Mouse (Mus musculus) G1E (cell line): ENCODE measurements around the gene Dek. TPM values are rescaled to one million over a fixed set of nuclear protein-coding genes. Genes with fewer than 3 reads are reported as not detected.

Experiments used
- ATAC-seq: 2 replicates; pipeline ENCODE4 v1.8.0; 2016; ENCODE audit warnings: mild to moderate bottlenecking; ENCODE audit not compliant: insufficient number of reproducible peaks, poor library complexity, low FRiP score, severe bottlenecking; ENCODE audit errors: extremely low read depth
- DNase-seq: peaks from one replicate; pipeline ENCODE4 v3.0.0; 2012; ENCODE audit warnings: low spot score
- H3K27me3 ChIP-seq: 2 replicates; pipeline ENCODE4 v1.6.1; 2012; ENCODE audit warnings: mild to moderate bottlenecking, low read length, inconsistent platforms; ENCODE audit not compliant: insufficient read depth
- H3K36me3 ChIP-seq: replicated peaks from 2 replicates; pipeline ENCODE3; 2012; ENCODE audit warnings: mild to moderate bottlenecking, inconsistent platforms
- H3K4me1 ChIP-seq: 2 replicates; pipeline ENCODE4 v1.6.1; 2012; ENCODE audit warnings: low read depth, low read length, inconsistent platforms, mixed read lengths; ENCODE audit not compliant: insufficient read depth
- H3K4me3 ChIP-seq: 2 replicates; pipeline ENCODE4 v1.5.1; 2012; ENCODE audit warnings: low read depth, mild to moderate bottlenecking, inconsistent platforms, low read length, moderate library complexity, mixed read lengths
- H3K9me3 ChIP-seq: replicated peaks from 2 replicates; pipeline ENCODE4 v1.6.1; 2012; ENCODE audit warnings: inconsistent platforms
- CTCF ChIP-seq: IDR thresholded peaks from 2 replicates; pipeline ENCODE4 v1.5.1; 2012; ENCODE audit warnings: low read depth, low read length, inconsistent platforms, mixed read lengths
- GATA1 ChIP-seq: IDR thresholded peaks from 2 replicates; pipeline ENCODE4 v1.6.1; 2012; ENCODE audit warnings: borderline replicate concordance, low read length, inconsistent platforms, mixed read lengths
- GATA2 ChIP-seq: IDR thresholded peaks from 2 replicates; pipeline ENCODE4 v1.6.1; 2012; ENCODE audit warnings: low read depth, low read length, inconsistent platforms, borderline replicate concordance
- POLR2AphosphoS5 ChIP-seq: IDR thresholded peaks from 2 replicates; pipeline ENCODE4 v1.6.1; 2012; ENCODE audit warnings: low read depth, low read length, inconsistent platforms; ENCODE audit not compliant: insufficient replicate concordance
- TAL1 ChIP-seq: conservative IDR thresholded peaks from 2 replicates; pipeline ENCODE4 v1.6.1; 2012; ENCODE audit warnings: low read depth, low read length, inconsistent platforms, mixed read lengths
- polyA plus RNA-seq: library from polyadenylated mRNA; stranded (reverse); fragments of >175 nt; gene quantifications from 2 replicates; pipeline ENCODE4 v1.2.3, GENCODE M21; 2012
- total RNA-seq, 2 experiments: library from RNA; stranded (forward) in 1 of 2; stranded (reverse) in 1 of 2; fragments of 200-1000 nt in 1 of 2; fragments of >200 nt in 1 of 2; fragmentation: Nextera tagmentation in 1 of 2; gene quantifications; 2 replicates each; pipeline ENCODE4 v1.2.3; 2014 to 2017

The Dek gene
- total and polyA plus RNA-seq, 3 experiments: 385 to 968 (median 495) TPM

GRCm38 (mm10) chr13:47133058-47133457, 27.1 kb upstream of the Dek start:
- TF ChIP-seq GATA1 (no peak), GATA2 (no peak), POLR2AphosphoS5 (no peak)
- H3K27me3 ChIP-seq: no peaks in the 10 kb centered on the region
- H3K36me3 ChIP-seq: peaks cover 43% of the 10 kb centered on the region
- ATAC-seq (no peak), DNase-seq (no peak)
- no peak overlapping the region for H3K4me3 ChIP-seq
- peaks cover 6% of the 10 kb centered on the region; the same call in 1 of the 2 replicates for H3K4me1 ChIP-seq
- H3K9me3 ChIP-seq: no peaks in the 10 kb centered on the region

- peaks cover 43% of the 10 kb centered on the region for H3K36me3 ChIP-seq
- no peak for DNase-seq
- H3K9me3 ChIP-seq: no peaks in the 10 kb centered on the region
- TF ChIP-seq TAL1 (no peak), GATA1 (no peak), GATA2 (no peak), CTCF (no peak), POLR2AphosphoS5 (no peak)
- ATAC-seq: no peak
- no peak overlapping the region for H3K4me3 ChIP-seq
- no peaks in the 10 kb centered on the region for H3K27me3 ChIP-seq
- peaks cover 12% of the 10 kb centered on the region for H3K4me1 ChIP-seq
These were observed 23.1 kb upstream of the Dek start for GRCm38 (mm10) chr13:47129090-47129489.

GRCm38 (mm10) chr13:47125595-47125994, 19.6 kb upstream of the Dek start:
- Histone ChIP-seq H3K27me3 (no peaks in the 10 kb centered on the region), H3K4me3 (no peak overlapping the region), H3K4me1 (peaks cover 39% of the 10 kb centered on the region), H3K9me3 (no peaks in the 10 kb centered on the region), H3K36me3 (peaks cover 16% of the 10 kb centered on the region)
- ATAC-seq (no peak), DNase-seq (no peak)
- no peak for TF ChIP-seq POLR2AphosphoS5

GRCm38 (mm10) chr13:47124986-47125385, 19.0 kb upstream of the Dek start:
- Histone ChIP-seq H3K36me3 (peaks cover 10% of the 10 kb centered on the region), H3K27me3 (no peaks in the 10 kb centered on the region), H3K9me3 (no peaks in the 10 kb centered on the region), H3K4me3 (no peak overlapping the region), H3K4me1 (peaks cover 44% of the 10 kb centered on the region)
- DNase-seq (no peak), ATAC-seq (no peak)
- TF ChIP-seq CTCF: no peak
- no peak for TF ChIP-seq TAL1
- no peak for TF ChIP-seq POLR2AphosphoS5
- TF ChIP-seq GATA2: no peak
- no peak for TF ChIP-seq GATA1

- Histone ChIP-seq H3K4me3 (no peak overlapping the region), H3K27me3 (no peaks in the 10 kb centered on the region), H3K36me3 (peaks cover 10% of the 10 kb centered on the region), H3K9me3 (no peaks in the 10 kb centered on the region), H3K4me1 (peaks cover 47% of the 10 kb centered on the region)
- ATAC-seq (no peak), DNase-seq (no peak)
- TF ChIP-seq CTCF (no peak), TAL1 (no peak), POLR2AphosphoS5 (no peak), GATA2 (no peak)
These were observed 18.4 kb upstream of the Dek start for GRCm38 (mm10) chr13:47124449-47124848.

- peak; percentile 55 for DNase-seq
- Histone ChIP-seq H3K4me3 (peak within 1 kb of the TSS; percentile 76), H3K36me3 (peaks cover 9% of the 10 kb centered on the region), H3K9me3 (no peaks in the 10 kb centered on the region), H3K27me3 (no peaks in the 10 kb centered on the region), H3K4me1 (peaks cover 43% of the 10 kb centered on the region)
- ATAC-seq: peak; percentile 46
- no peak for TF ChIP-seq POLR2AphosphoS5
- TF ChIP-seq GATA2: no peak
- no peak for TF ChIP-seq TAL1
- no peak for TF ChIP-seq CTCF
- no peak for TF ChIP-seq GATA1
These were observed 16.8 kb upstream of the Dek start, which contains the start of gene Rnf144b for GRCm38 (mm10) chr13:47122537-47123430. Rnf144b (plus strand) TSS chr13:47122656.
